Mouse (Mus musculus) ES-E14 (cell line): ENCODE measurements around the gene Ctxn1.

Experiments used
- HCFC1 ChIP-seq: IDR thresholded peaks from 2 replicates; pipeline ENCODE4 v1.6.1; 2012; ENCODE audit warnings: low read length, inconsistent platforms, borderline replicate concordance; ENCODE audit not compliant: insufficient read depth
- MAFK ChIP-seq: IDR thresholded peaks from 2 replicates; pipeline ENCODE4 v1.6.1; 2014; ENCODE audit warnings: mild to moderate bottlenecking, low read depth, low read length, inconsistent platforms; ENCODE audit not compliant: insufficient read depth
- ZC3H11A ChIP-seq: IDR thresholded peaks from 2 replicates; pipeline ENCODE4 v1.6.1; 2012; ENCODE audit warnings: low read depth, mild to moderate bottlenecking, inconsistent platforms, low read length, borderline replicate concordance
- ZNF384 ChIP-seq: IDR thresholded peaks from 2 replicates; pipeline ENCODE4 v1.6.1; 2012; ENCODE audit warnings: low read depth, low read length, inconsistent platforms

- no peak for TF ChIP-seq MAFK
- TF ChIP-seq HCFC1 = no peak
- no peak for TF ChIP-seq ZC3H11A
- no peak for TF ChIP-seq ZNF384
These were observed 45.7 kb downstream of the Ctxn1 start for GRCm38 (mm10) chr8:4213210-4214005.
